Mouse (Mus musculus) kidney, postnatal 36 days (tissue): ENCODE measurements around the gene Ccdc89.

Source experiments
- DNase-seq, 2 experiments: peaks; one replicate each; pipeline ENCODE4 v3.0.0; 2021 to 2022; ENCODE audit warnings: mixed read lengths in 2 of 2

Ccdc89 gene

GRCm38 (mm10) chr7:90475793-90476312 is 49.5 kb downstream of the Ccdc89 start, which contains the start of gene Tmem126b:
Tmem126b (minus strand) TSS chr7:90476001.
- DNase-seq, result peak; percentile 99

GRCm38 (mm10) chr7:90476313-90477245 is 50.2 kb downstream of the Ccdc89 start, which contains the start of gene Dlg2:
Dlg2 (plus strand) TSS chr7:90476672.
- peak; percentile 45 to 55 for DNase-seq
